In the genomic region with DNA sequence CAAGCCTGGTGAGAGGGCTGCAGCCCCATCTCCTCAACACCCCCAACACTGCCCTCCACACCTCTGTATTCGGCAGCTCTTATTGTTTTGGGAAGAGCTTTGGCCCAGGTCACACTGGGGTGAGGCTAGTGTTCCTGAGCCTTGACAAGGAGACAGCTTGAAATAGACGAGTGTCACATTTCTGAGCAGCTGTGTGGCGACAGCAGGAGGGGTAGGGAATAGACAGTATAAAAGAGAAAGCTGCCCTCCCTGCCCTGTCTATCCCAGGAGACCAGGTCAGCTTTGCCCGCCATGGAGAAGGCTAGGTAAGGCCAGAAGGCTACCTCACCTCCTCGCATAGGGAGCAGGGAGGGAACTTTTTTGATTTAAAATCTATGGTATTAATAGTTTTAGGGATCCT, we compare ENCODE assay signal across 11 mouse cellular contexts. TPM values are rescaled to one million over a fixed set of nuclear protein-coding genes. Genes with fewer than 3 reads are reported as not detected.
A peak's percentile ranks its signal among the peaks of the same experiment; 100 is the strongest.
DNase-seq lines count a peak whose midpoint lies in the region; ATAC-seq and TF ChIP-seq lines count a peak whose summit lies in the region.
"Had no signal": no experiment of that assay in that cellular context is flagged by ENCODE, and none has a peak within 500 bp of the region (broad histone marks: within the 10 kb centered on the region; RNA-seq: fewer than 3 reads in every experiment).

A gene (plus strand): TSS at position 257 of the 400 bp plus-strand sequence.

- H3K4me3 ChIP-seq in lung, embryonic 14.5 days (ENCODE audit: low read depth, low read length): no peak within 1 kb of the TSS
- no peak within 1 kb of the TSS for H3K4me3 ChIP-seq in embryonic facial prominence, embryonic 13.5 days
- no peak within 1 kb of the TSS for H3K4me3 ChIP-seq in limb, embryonic 11.5 days (ENCODE audit: low read depth, low read length)

- peaks cover 8% of the 10 kb centered on the region; the same call in 1 of the 2 replicates for H3K4me1 ChIP-seq in lung, embryonic 14.5 days (ENCODE audit: insufficient read depth)
- H3K4me1 ChIP-seq in embryonic facial prominence, embryonic 13.5 days: peaks cover 12% of the 10 kb centered on the region
- H3K4me1 ChIP-seq in limb, embryonic 11.5 days (ENCODE audit: control insufficient read depth, insufficient read depth, low read length): peaks cover 8% of the 10 kb centered on the region

- H3K9me3 ChIP-seq in lung, embryonic 14.5 days (ENCODE audit: low read depth, low read length): no peaks in the 10 kb centered on the region
- no peaks in the 10 kb centered on the region for H3K9me3 ChIP-seq in embryonic facial prominence, embryonic 13.5 days
- H3K9me3 ChIP-seq in limb, embryonic 11.5 days (ENCODE audit: control insufficient read depth, low read length): no peaks in the 10 kb centered on the region
- H3K9me3 ChIP-seq: neural tube, embryonic 13.5 days had no signal

- WGBS in lung, embryonic 14.5 days: 43% methylated on average over 5 of the region's 5 CpGs
- WGBS in embryonic facial prominence, embryonic 13.5 days: 34% methylated on average over 5 of the region's 5 CpGs
- 47% methylated on average over 5 of the region's 5 CpGs for WGBS in limb, embryonic 11.5 days

- H3K4me2 ChIP-seq in lung, embryonic 14.5 days: peak within 1 kb of the TSS; percentile 69; the same call in 1 of the 2 replicates
- H3K4me2 ChIP-seq in embryonic facial prominence, embryonic 13.5 days: peak within 1 kb of the TSS; percentile 62
- peak within 1 kb of the TSS; percentile 51 for H3K4me2 ChIP-seq in limb, embryonic 11.5 days (ENCODE audit: low read depth, severe bottlenecking)

- no peak for DNase-seq in lung, embryonic 14.5 days
- no peak for DNase-seq in lung, postnatal 4 days
- DNase-seq in gastrocnemius, postnatal 4 days (ENCODE audit: low spot score in 2 of 2): no peak
- DNase-seq in limb, embryonic 11.5 days (ENCODE audit: low spot score): no peak
- DNase-seq in cerebellum, adult 9-10 months: no peak
- DNase-seq in adrenal gland, postnatal 10 days: no peak
- DNase-seq: cerebellum, adult 11 months; spleen, adult 18-20 months had no signal

- no peak within 1 kb of the TSS for H3K9ac ChIP-seq in lung, embryonic 14.5 days
- H3K9ac ChIP-seq in embryonic facial prominence, embryonic 13.5 days: no peak within 1 kb of the TSS
- no peak within 1 kb of the TSS for H3K9ac ChIP-seq in limb, embryonic 11.5 days (ENCODE audit: low read length)

- no peak for ATAC-seq in lung, embryonic 14.5 days (ENCODE audit: insufficient read depth)
- ATAC-seq in embryonic facial prominence, embryonic 13.5 days (ENCODE audit: insufficient number of reproducible peaks, insufficient read depth, low FRiP score, low TSS enrichment, low read depth): no peak
- no peak for ATAC-seq in limb, embryonic 11.5 days (ENCODE audit: insufficient number of reproducible peaks, low FRiP score, low TSS enrichment, low read depth)

- no peaks in the 10 kb centered on the region for H3K27me3 ChIP-seq in lung, embryonic 14.5 days (ENCODE audit: insufficient read depth, low read length)
- H3K27me3 ChIP-seq in embryonic facial prominence, embryonic 13.5 days: no peaks in the 10 kb centered on the region
- H3K27me3 ChIP-seq in limb, embryonic 11.5 days (ENCODE audit: control insufficient read depth, insufficient read depth, low read length): no peaks in the 10 kb centered on the region

- no peak within 1 kb of the TSS for H3K27ac ChIP-seq in lung, embryonic 14.5 days (ENCODE audit: low read depth)
- no peak within 1 kb of the TSS for H3K27ac ChIP-seq in embryonic facial prominence, embryonic 13.5 days
- 0 out of 2 replicates have a peak within 1 kb of the TSS, but pooled peaks have one; percentile 37 for H3K27ac ChIP-seq in limb, embryonic 11.5 days (replicated peaks; ENCODE audit: low read depth, low read length)
- H3K27ac ChIP-seq: neural tube, embryonic 13.5 days had no signal

- TF ChIP-seq CTCF in lung, embryonic 14.5 days (IDR thresholded peaks at IDR 0.05; ENCODE audit: low read depth): no peak

- H3K36me3 ChIP-seq in lung, embryonic 14.5 days (ENCODE audit: insufficient read depth): no peaks in the 10 kb centered on the region
- H3K36me3 ChIP-seq in embryonic facial prominence, embryonic 13.5 days: no peaks in the 10 kb centered on the region; the same call in none of the 2 replicates
- H3K36me3 ChIP-seq in limb, embryonic 11.5 days (ENCODE audit: control insufficient read depth, insufficient read depth, low read length): no peaks in the 10 kb centered on the region
- H3K36me3 ChIP-seq: neural tube, embryonic 13.5 days had no signal

RNA-seq across cellular contexts. Expression of the gene that starts here (rescaled TPM):
- polyA plus RNA-seq in lung, embryonic 14.5 days (2014; fragmentation: Nextera tagmentation; extraction: Ambion mirVana): 0.50 and 0.65 TPM in 2 replicates
- 1.4 and 2.0 TPM in 2 replicates for polyA plus RNA-seq in embryonic facial prominence, embryonic 13.5 days (2015; fragmentation: Nextera tagmentation; extraction: Ambion mirVana)
- total RNA-seq in gastrocnemius, postnatal 4 days (2021): 100 to 1,000 TPM; 223 to 276 TPM
- polyA plus RNA-seq in limb, embryonic 11.5 days (2014; fragmentation: Nextera tagmentation; extraction: Ambion mirVana): 0.67 and 2.1 TPM in 2 replicates
- 10 to 100 TPM in 1 of 2 experiments, 1 to 10 TPM in 1; 5.9 to 30.8 TPM for total RNA-seq in adrenal gland, postnatal 10 days (2021)
- total RNA-seq: layer of hippocampus, postnatal 10 days had no signal

Comparison
In these comparisons a context has a peak if more than half of its experiments do, and no peak if none do; other contexts are left out.
1. RNA of the gene that starts here (total RNA-seq): 223 to 276 TPM in gastrocnemius, postnatal 4 days; 5.9 to 30.8 TPM in adrenal gland, postnatal 10 days; every median in the first group is over 4 times any median in the second.
2. Peak in every context shown above with its lines, with median percentiles within 50 percentile points of each other: H3K4me2 ChIP-seq.